Mouse (Mus musculus): Measurements from ENCODE around the gene Ltbp2.

Gene Ltbp2

GRCm38 (mm10) chr12:84880091-84880490 lies 3.8 kb upstream of the Ltbp2 start:
- DNase-seq (ENCODE audit: low read depth), result no peak

- DNase-seq (ENCODE audit: low read depth), result no peak
Observed at GRCm38 (mm10) chr12:84875761-84876480, 411 bp downstream of the Ltbp2 start.

- no peak for DNase-seq (ENCODE audit: low read depth)
Observed at GRCm38 (mm10) chr12:84873434-84873833, 2.9 kb downstream of the Ltbp2 start.

GRCm38 (mm10) chr12:84872310-84872709 lies 4.0 kb downstream of the Ltbp2 start:
- DNase-seq (ENCODE audit: low read depth), result no peak

- no peak for DNase-seq (ENCODE audit: low read depth)
Observed at GRCm38 (mm10) chr12:84865431-84865830, 10.9 kb downstream of the Ltbp2 start.

- no peak for DNase-seq (ENCODE audit: low read depth)
Observed at GRCm38 (mm10) chr12:84864801-84865200, 11.5 kb downstream of the Ltbp2 start.

GRCm38 (mm10) chr12:84863196-84863595 lies 13.1 kb downstream of the Ltbp2 start:
- DNase-seq (ENCODE audit: low read depth), result no peak

GRCm38 (mm10) chr12:84862136-84862910 lies 14.0 kb downstream of the Ltbp2 start:
- DNase-seq (ENCODE audit: low read depth), result peak; percentile 92

- DNase-seq (ENCODE audit: low read depth), result no peak
Observed at GRCm38 (mm10) chr12:84858149-84859113, 17.9 kb downstream of the Ltbp2 start.

GRCm38 (mm10) chr12:84857706-84858105 lies 18.6 kb downstream of the Ltbp2 start:
- no peak for DNase-seq (ENCODE audit: low read depth)

- DNase-seq (ENCODE audit: low read depth), result no peak
Observed at GRCm38 (mm10) chr12:84856532-84856931, 19.8 kb downstream of the Ltbp2 start.

- DNase-seq (ENCODE audit: low read depth), result no peak
Observed at GRCm38 (mm10) chr12:84855084-84855625, 21.2 kb downstream of the Ltbp2 start.

- no peak for DNase-seq (ENCODE audit: low read depth)
Observed at GRCm38 (mm10) chr12:84854392-84855033, 21.8 kb downstream of the Ltbp2 start.

GRCm38 (mm10) chr12:84851403-84852040 lies 24.8 kb downstream of the Ltbp2 start:
- peak; percentile 74 for DNase-seq (ENCODE audit: low read depth)

GRCm38 (mm10) chr12:84847882-84848281 lies 28.4 kb downstream of the Ltbp2 start:
- DNase-seq (ENCODE audit: low read depth), result no peak

- DNase-seq (ENCODE audit: low read depth), result peak; percentile 91
Observed at GRCm38 (mm10) chr12:84847480-84847879, 28.9 kb downstream of the Ltbp2 start.

GRCm38 (mm10) chr12:84846594-84847014 lies 29.7 kb downstream of the Ltbp2 start:
- peak; percentile 86 for DNase-seq (ENCODE audit: low read depth)

- DNase-seq (ENCODE audit: low read depth), result no peak
Observed at GRCm38 (mm10) chr12:84842706-84843105, 33.6 kb downstream of the Ltbp2 start.

- DNase-seq (ENCODE audit: low read depth), result no peak
Observed at GRCm38 (mm10) chr12:84841158-84842140, 34.9 kb downstream of the Ltbp2 start.

GRCm38 (mm10) chr12:84840734-84841133 lies 35.6 kb downstream of the Ltbp2 start:
- DNase-seq (ENCODE audit: low read depth), result no peak

All from fibroblast of lung, adult 2 months (primary cell).